Mouse (Mus musculus) liver (tissue): ENCODE data around the gene Gm43302.
"Not testable (repeated sequence)": the region's sequence is repeated elsewhere in the genome, so short reads cannot be mapped to it uniquely, and the experiment has no call there.

ENCODE experiments used
- DNase-seq: peaks from one replicate; pipeline ENCODE4 v3.0.0-alpha.2; 2020; ENCODE audit warnings: mixed read lengths

Gene Gm43302

GRCm38 (mm10) chr5:105197915-105198560, 95.5 kb downstream of the Gm43302 start:
- peak; percentile 3 for DNase-seq

GRCm38 (mm10) chr5:105196308-105196707, 97.2 kb downstream of the Gm43302 start:
- DNase-seq, result not testable (repeated sequence)

GRCm38 (mm10) chr5:105192536-105192935, 101.0 kb downstream of the Gm43302 start:
- DNase-seq, result not testable (repeated sequence)

GRCm38 (mm10) chr5:105181446-105181845, 112.0 kb downstream of the Gm43302 start:
- DNase-seq, result no peak
